Mouse (Mus musculus) MEL (cell line): ENCODE measurements around the gene Foxj1. TPM values are rescaled to one million over a fixed set of nuclear protein-coding genes. Genes with fewer than 3 reads are reported as not detected.

Experiments
- DNase-seq: peaks from one replicate; pipeline ENCODE4 v3.0.0; 2011; ENCODE audit warnings: low read depth, low spot score
- H3K27ac ChIP-seq: 2 replicates; pipeline ENCODE4 v1.5.1; 2012; ENCODE audit warnings: low read depth, mild to moderate bottlenecking, control low read depth, low read length, moderate library complexity; ENCODE audit not compliant: control insufficient read depth
- H3K27me3 ChIP-seq, 2 experiments: fragments of 150-350 bp in 1 of 2; sonication (generic) in 1 of 2; 2 replicates each; pipeline ENCODE4 v1.6.1; 2012; ENCODE audit warnings: low read length in 2 of 2, mild to moderate bottlenecking in 2 of 2, improper control_type of control experiment in 1 of 2, moderate library complexity in 1 of 2; ENCODE audit not compliant: insufficient read depth in 2 of 2, control insufficient read depth in 1 of 2
- H3K36me3 ChIP-seq, 2 experiments: 2 replicates each; pipeline ENCODE4 v1.6.1; 2012 to 2014; ENCODE audit warnings: low read length in 2 of 2, improper control_type of control experiment in 1 of 2, inconsistent platforms in 1 of 2, mild to moderate bottlenecking in 1 of 2; ENCODE audit not compliant: insufficient read depth in 2 of 2, control insufficient read depth in 1 of 2
- H3K4me1 ChIP-seq, 2 experiments: fragments of 150-350 bp in 1 of 2; sonication (generic) in 1 of 2; 2 replicates each; pipeline ENCODE4 v1.6.1; 2012; ENCODE audit warnings: low read length in 2 of 2, improper control_type of control experiment in 1 of 2, mild to moderate bottlenecking in 1 of 2; ENCODE audit not compliant: insufficient read depth in 2 of 2, control insufficient read depth in 1 of 2
- H3K4me3 ChIP-seq, 2 experiments: fragments of 150-350 bp in 1 of 2; sonication (generic) in 1 of 2; 2 replicates each; pipeline ENCODE4 v1.5.1; 2012; ENCODE audit warnings: low read depth in 2 of 2, low read length in 2 of 2, mild to moderate bottlenecking in 2 of 2, moderate library complexity in 2 of 2, control low read depth in 1 of 2, improper control_type of control experiment in 1 of 2; ENCODE audit not compliant: control insufficient read depth in 1 of 2, insufficient read depth in 1 of 2
- H3K79me2 ChIP-seq: 2 replicates; pipeline ENCODE4 v1.6.1; 2012; ENCODE audit warnings: mild to moderate bottlenecking, low read length, moderate library complexity; ENCODE audit not compliant: control insufficient read depth, poor library complexity, insufficient read depth
- H3K9ac ChIP-seq: 2 replicates; pipeline ENCODE4 v1.6.1; 2012; ENCODE audit warnings: low read depth, mild to moderate bottlenecking, control low read depth, low read length, moderate library complexity; ENCODE audit not compliant: control insufficient read depth, poor library complexity, severe bottlenecking
- H3K9me3 ChIP-seq: fragments of 150-350 bp; sonication (generic); replicated peaks from 2 replicates; pipeline ENCODE4 v1.6.1; 2012; ENCODE audit warnings: mild to moderate bottlenecking, low read length, improper control_type of control experiment, moderate library complexity; ENCODE audit not compliant: insufficient read depth
- CHD1 ChIP-seq: IDR thresholded peaks from 2 replicates; pipeline ENCODE4 v1.6.1; 2012; ENCODE audit warnings: low read depth, mild to moderate bottlenecking, inconsistent platforms, low read length, improper control_type of control experiment
- CHD2 ChIP-seq: IDR thresholded peaks from 2 replicates; pipeline ENCODE4 v1.6.1; 2011; ENCODE audit warnings: low read length, improper control_type of control experiment
- ELF1 ChIP-seq: IDR thresholded peaks from 2 replicates; pipeline ENCODE4 v1.6.1; 2014; ENCODE audit warnings: low read depth, mild to moderate bottlenecking, inconsistent platforms, low read length, improper control_type of control experiment, moderate library complexity
- ETS1 ChIP-seq: IDR thresholded peaks from 2 replicates; pipeline ENCODE4 v1.6.1; 2012; ENCODE audit warnings: low read depth, mild to moderate bottlenecking, inconsistent platforms, low read length, improper control_type of control experiment, moderate library complexity
- GABPA ChIP-seq: IDR thresholded peaks from 2 replicates; pipeline ENCODE4 v1.6.1; 2012; ENCODE audit warnings: low read depth, mild to moderate bottlenecking, inconsistent platforms, low read length, improper control_type of control experiment, moderate library complexity
- GATA1 ChIP-seq: IDR thresholded peaks from 2 replicates; pipeline ENCODE4 v1.6.1; 2011; ENCODE audit warnings: low read depth, low read length, improper control_type of control experiment
- HCFC1 ChIP-seq: IDR thresholded peaks from 2 replicates; pipeline ENCODE4 v1.6.1; 2012; ENCODE audit warnings: low read depth, mild to moderate bottlenecking, inconsistent platforms, low read length, improper control_type of control experiment, moderate library complexity
- KAT2A ChIP-seq: conservative IDR thresholded peaks from 2 replicates; pipeline ENCODE4 v1.6.1; 2012; ENCODE audit warnings: low read depth, low read length, improper control_type of control experiment, inconsistent platforms
- MAFK ChIP-seq: IDR thresholded peaks from 2 replicates; pipeline ENCODE4 v1.6.1; 2011; ENCODE audit warnings: low read depth, mild to moderate bottlenecking, low read length, improper control_type of control experiment, borderline replicate concordance
- MAX ChIP-seq: IDR thresholded peaks from 2 replicates; pipeline ENCODE4 v1.6.1; 2011; ENCODE audit warnings: low read length, improper control_type of control experiment
- MAZ ChIP-seq: IDR thresholded peaks from 2 replicates; pipeline ENCODE4 v1.6.1; 2012; ENCODE audit warnings: low read depth, mild to moderate bottlenecking, inconsistent platforms, low read length, improper control_type of control experiment
- MXI1 ChIP-seq: IDR thresholded peaks from 2 replicates; pipeline ENCODE4 v1.6.1; 2011; ENCODE audit warnings: mild to moderate bottlenecking, low read depth, low read length, improper control_type of control experiment
- MYB ChIP-seq: IDR thresholded peaks from 2 replicates; pipeline ENCODE4 v1.6.1; 2011; ENCODE audit warnings: mild to moderate bottlenecking, low read depth, low read length, improper control_type of control experiment
- MYC ChIP-seq: IDR thresholded peaks from 2 replicates; pipeline ENCODE4 v1.6.1; 2011; ENCODE audit warnings: low read depth, mild to moderate bottlenecking, low read length, improper control_type of control experiment, moderate library complexity
- NELFE ChIP-seq: IDR thresholded peaks from 2 replicates; pipeline ENCODE4 v1.6.1; 2011; ENCODE audit warnings: low read depth, low read length, improper control_type of control experiment
- NRF1 ChIP-seq: IDR thresholded peaks from 2 replicates; pipeline ENCODE4 v1.6.1; 2014; ENCODE audit warnings: low read depth, mild to moderate bottlenecking, inconsistent platforms, low read length, improper control_type of control experiment, moderate library complexity; ENCODE audit not compliant: poor library complexity, insufficient read depth, severe bottlenecking
- POLR2A ChIP-seq, 2 experiments: IDR thresholded peaks; 2 replicates each; pipeline ENCODE4 v1.6.1; 2011 to 2012; ENCODE audit warnings: low read length in 2 of 2, mild to moderate bottlenecking in 2 of 2, control low read depth in 1 of 2, improper control_type of control experiment in 1 of 2, low read depth in 1 of 2, moderate library complexity in 1 of 2; ENCODE audit not compliant: control insufficient read depth in 1 of 2, insufficient read depth in 1 of 2, poor library complexity in 1 of 2
- POLR2AphosphoS2 ChIP-seq: IDR thresholded peaks from 2 replicates; pipeline ENCODE4 v1.6.1; 2011; ENCODE audit warnings: low read length, improper control_type of control experiment
- POLR2AphosphoS5 ChIP-seq: IDR thresholded peaks from 2 replicates; pipeline ENCODE4 v1.6.1; 2012; ENCODE audit warnings: low read depth, borderline replicate concordance, mild to moderate bottlenecking, inconsistent platforms, low read length, moderate library complexity, mixed read lengths
- RCOR1 ChIP-seq: IDR thresholded peaks from 2 replicates; pipeline ENCODE4 v1.6.1; 2012; ENCODE audit warnings: low read depth, mild to moderate bottlenecking, inconsistent platforms, low read length, improper control_type of control experiment
- SIN3A ChIP-seq: IDR thresholded peaks from 2 replicates; pipeline ENCODE4 v1.6.1; 2012; ENCODE audit warnings: low read length, improper control_type of control experiment, inconsistent platforms
- SMC3 ChIP-seq: IDR thresholded peaks from 2 replicates; pipeline ENCODE4 v1.6.1; 2011; ENCODE audit warnings: low read depth, low read length, improper control_type of control experiment
- TBP ChIP-seq: IDR thresholded peaks from 2 replicates; pipeline ENCODE4 v1.8.0; 2011; ENCODE audit warnings: low read depth, low read length, improper control_type of control experiment
- USF1 ChIP-seq: IDR thresholded peaks from 2 replicates; pipeline ENCODE4 v1.6.1; 2014; ENCODE audit warnings: low read depth, mild to moderate bottlenecking, inconsistent platforms, low read length, improper control_type of control experiment, moderate library complexity
- ZC3H11A ChIP-seq: IDR thresholded peaks from 2 replicates; pipeline ENCODE4 v1.6.1; 2012; ENCODE audit warnings: low read depth, mild to moderate bottlenecking, inconsistent platforms, low read length, improper control_type of control experiment
- ZKSCAN1 ChIP-seq: IDR thresholded peaks from 2 replicates; pipeline ENCODE4 v1.6.1; 2012; ENCODE audit warnings: low read depth, mild to moderate bottlenecking, inconsistent platforms, low read length, improper control_type of control experiment, moderate library complexity
- ZMIZ1 ChIP-seq: IDR thresholded peaks from 2 replicates; pipeline ENCODE4 v1.6.1; 2012; ENCODE audit warnings: low read depth, mild to moderate bottlenecking, inconsistent platforms, low read length, improper control_type of control experiment, moderate library complexity
- ZNF384 ChIP-seq: IDR thresholded peaks from 2 replicates; pipeline ENCODE4 v1.6.1; 2012; ENCODE audit warnings: low read depth, mild to moderate bottlenecking, inconsistent platforms, low read length, improper control_type of control experiment
- polyA plus RNA-seq, 2 experiments: library from polyadenylated mRNA; stranded (reverse) in 1 of 2; unstranded in 1 of 2; fragments of >175 nt in 1 of 2; fragments of >200 nt in 1 of 2; gene quantifications; 2 replicates each; pipeline versions ENCODE4 v1.2.1 to v1.2.4; 2012; ENCODE audit warnings: low replicate concordance in 2 of 2, low read depth in 1 of 2; ENCODE audit not compliant: insufficient read length in 2 of 2, insufficient read depth in 1 of 2, missing spikeins in 1 of 2
- total RNA-seq: library from RNA; depleted of rRNA; stranded (reverse); fragments of 300-350 nt; gene quantifications from 2 replicates; pipeline ENCODE4 v1.2.3, GENCODE M21; 2012

Foxj1 gene
- total and polyA plus RNA-seq, 3 experiments, result 0.07 to 0.08 TPM; not detected in 1

DNA sequence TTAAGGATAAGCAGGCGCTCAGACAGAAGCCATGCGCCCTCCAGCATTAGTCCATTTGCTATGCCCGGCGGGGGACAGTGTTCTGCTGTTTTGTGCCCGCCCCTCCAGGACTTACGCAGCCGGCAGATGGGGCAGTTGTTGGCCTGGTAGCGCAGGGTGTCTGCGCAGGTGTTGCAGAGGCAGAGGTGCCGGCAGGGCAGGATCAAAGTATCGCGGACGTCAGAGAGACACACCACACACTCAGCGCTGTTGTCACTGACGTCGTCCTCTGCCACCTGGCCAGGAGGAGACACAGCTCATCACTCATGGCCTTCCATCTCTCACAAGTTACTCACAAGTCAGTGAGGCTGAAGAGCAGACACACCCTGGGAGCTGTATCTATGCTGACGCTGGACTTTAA, 19.3 kb upstream of the Foxj1 start:
- Histone ChIP-seq H3K9ac (no peak overlapping the region), H3K27ac (no peak overlapping the region), H3K4me3 (no peak overlapping the region), H3K27me3 (no peaks in the 10 kb centered on the region), H3K4me1 (no peaks in the 10 kb centered on the region), H3K9me3 (no peaks in the 10 kb centered on the region), H3K79me2 (no peaks in the 10 kb centered on the region), H3K36me3 (no peaks in the 10 kb centered on the region)
- no peak for DNase-seq
- TF ChIP-seq POLR2AphosphoS2, result no peak
- no peak for TF ChIP-seq HCFC1
- TF ChIP-seq CHD2, result no peak
- TF ChIP-seq MAZ, result no peak
- no peak for TF ChIP-seq GATA1
- no peak for TF ChIP-seq POLR2AphosphoS5
- TF ChIP-seq CHD1, result no peak
- no peak for TF ChIP-seq SIN3A
- TF ChIP-seq ZMIZ1, result no peak
- TF ChIP-seq USF1, result no peak
- TF ChIP-seq POLR2A (IDR thresholded peaks at IDR 0.05; ENCODE audit: control insufficient read depth in 1 of 2, insufficient read depth in 1 of 2, low read depth in 1 of 2, low read length in 2 of 2, poor library complexity in 1 of 2), result no peak
- TF ChIP-seq ZC3H11A, result no peak
- TF ChIP-seq ZKSCAN1, result no peak
- TF ChIP-seq ETS1, result no peak
- TF ChIP-seq NELFE, result no peak
- no peak for TF ChIP-seq MYC
- no peak for TF ChIP-seq MYB
- TF ChIP-seq RCOR1, result no peak
- no peak for TF ChIP-seq ELF1
- TF ChIP-seq MAFK, result no peak

DNA sequence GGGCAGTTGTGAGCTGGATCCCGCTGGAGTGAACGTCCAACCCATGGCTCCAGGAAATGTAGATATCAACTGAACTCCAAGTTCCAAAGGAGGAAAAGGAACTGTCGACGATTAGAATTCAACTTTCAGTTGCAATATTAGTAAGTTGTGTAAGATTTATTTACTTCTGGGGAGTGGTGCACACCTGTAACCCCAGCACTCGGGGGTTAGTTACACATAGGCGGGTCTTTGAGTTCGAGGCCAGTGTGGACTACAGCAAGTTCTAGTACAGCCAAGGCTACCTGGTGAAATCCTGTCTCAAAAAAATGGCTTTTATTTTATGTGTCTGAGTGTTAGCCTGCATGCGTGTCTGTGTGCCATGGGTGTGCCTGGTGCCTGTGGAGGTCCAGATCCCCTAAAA, 18.3 kb upstream of the Foxj1 start:
- Histone ChIP-seq H3K9me3 (no peaks in the 10 kb centered on the region), H3K4me3 (no peak overlapping the region), H3K79me2 (no peaks in the 10 kb centered on the region), H3K4me1 (no peaks in the 10 kb centered on the region), H3K27ac (no peak overlapping the region), H3K9ac (no peak overlapping the region), H3K27me3 (no peaks in the 10 kb centered on the region), H3K36me3 (no peaks in the 10 kb centered on the region)
- no peak for DNase-seq
- TF ChIP-seq SIN3A (no peak), POLR2AphosphoS5 (no peak), GABPA (no peak), MAX (no peak), RCOR1 (no peak), POLR2A (IDR thresholded peaks at IDR 0.05; ENCODE audit: control insufficient read depth in 1 of 2, insufficient read depth in 1 of 2, low read depth in 1 of 2, low read length in 2 of 2, poor library complexity in 1 of 2) (no peak), TBP (no peak), POLR2AphosphoS2 (no peak), USF1 (no peak), KAT2A (no peak), MYB (no peak), ZKSCAN1 (no peak), NRF1 (no peak), ZNF384 (no peak), MAFK (no peak), SMC3 (no peak), HCFC1 (no peak), MYC (no peak), MXI1 (no peak), CHD1 (no peak)
